Mouse (Mus musculus) G1E (cell line): ENCODE results near the gene Nrap.

Source experiments
- CTCF ChIP-seq: IDR thresholded peaks from 2 replicates; pipeline ENCODE4 v1.5.1; 2012; ENCODE audit warnings: low read depth, low read length, inconsistent platforms, mixed read lengths
- GATA1 ChIP-seq: IDR thresholded peaks from 2 replicates; pipeline ENCODE4 v1.6.1; 2012; ENCODE audit warnings: borderline replicate concordance, low read length, inconsistent platforms, mixed read lengths
- GATA2 ChIP-seq: IDR thresholded peaks from 2 replicates; pipeline ENCODE4 v1.6.1; 2012; ENCODE audit warnings: low read depth, low read length, inconsistent platforms, borderline replicate concordance
- POLR2AphosphoS5 ChIP-seq: IDR thresholded peaks from 2 replicates; pipeline ENCODE4 v1.6.1; 2012; ENCODE audit warnings: low read depth, low read length, inconsistent platforms; ENCODE audit not compliant: insufficient replicate concordance
- TAL1 ChIP-seq: conservative IDR thresholded peaks from 2 replicates; pipeline ENCODE4 v1.6.1; 2012; ENCODE audit warnings: low read depth, low read length, inconsistent platforms, mixed read lengths

DNA sequence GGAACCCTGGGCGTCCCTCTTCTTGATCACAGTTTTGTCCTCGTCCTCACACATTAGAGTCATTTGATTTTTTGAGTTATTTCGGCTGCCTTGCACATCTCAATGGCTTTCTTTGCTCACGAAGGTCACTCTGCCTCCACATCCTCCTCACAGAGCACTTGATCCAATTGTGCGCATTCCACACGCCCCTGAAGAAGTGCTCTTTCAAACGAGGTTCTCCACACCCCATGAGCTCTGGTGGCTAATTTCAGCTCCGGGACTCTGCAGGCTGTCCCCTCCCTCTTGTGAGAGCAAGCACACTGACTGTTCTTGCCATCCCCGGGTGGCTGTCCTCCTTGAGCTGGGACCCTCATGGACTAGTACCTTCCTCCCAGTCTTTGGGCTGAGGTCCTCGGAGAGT, 64.2 kb downstream of the Nrap start:
- TF ChIP-seq CTCF (no peak), GATA1 (no peak), POLR2AphosphoS5 (no peak), TAL1 (no peak), GATA2 (no peak)
